Mouse (Mus musculus) heart, postnatal 0 days (tissue): Measurements from ENCODE around the gene Zfp800.

Experiments
- CTCF ChIP-seq: IDR thresholded peaks from 2 replicates; pipeline ENCODE4 v1.5.1; 2016; ENCODE audit warnings: antibody characterized with exemption, control low read depth, low read depth
- EP300 ChIP-seq: IDR thresholded peaks from 2 replicates; pipeline ENCODE4 v1.6.1; 2016; ENCODE audit warnings: antibody characterized with exemption, low read depth

- TF ChIP-seq CTCF (no peak), EP300 (no peak)
These were observed 138.1 kb downstream of the Zfp800 start for GRCm38 (mm10) chr6:28259750-28260149.
